Mouse (Mus musculus): ENCODE measurements around the gene Nr2f2. TPM values are rescaled to one million over a fixed set of nuclear protein-coding genes. Genes with fewer than 3 reads are reported as not detected.

Nr2f2 gene
- polyA plus RNA-seq, 1 experiment = 14.5 TPM

DNA sequence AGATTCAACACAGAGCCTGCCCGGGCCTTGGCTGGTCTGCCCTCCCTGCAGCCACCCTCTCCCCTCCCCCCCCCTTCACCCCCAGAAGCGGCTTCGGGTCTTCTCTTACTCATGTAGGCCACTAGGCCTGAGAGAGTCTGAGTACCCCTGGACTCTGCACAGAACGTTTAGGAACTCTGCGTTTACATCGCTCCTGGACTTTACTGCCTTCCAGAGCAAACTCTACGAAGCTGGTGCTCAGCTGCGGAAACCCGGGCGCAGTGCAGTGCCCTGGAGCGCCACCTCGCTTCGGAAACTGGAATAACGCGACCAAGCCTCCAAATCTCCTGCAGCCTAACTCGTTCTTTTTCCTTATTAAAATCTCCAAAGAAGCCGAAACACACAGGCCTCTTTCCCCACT is 31.7 kb downstream of the Nr2f2 start:
- no peak overlapping the region for H3K27ac ChIP-seq (replicated peaks; ENCODE audit: low read depth, low read length)
- H3K4me3 ChIP-seq (ENCODE audit: insufficient read depth, low read depth, low read length) = no peak overlapping the region

DNA sequence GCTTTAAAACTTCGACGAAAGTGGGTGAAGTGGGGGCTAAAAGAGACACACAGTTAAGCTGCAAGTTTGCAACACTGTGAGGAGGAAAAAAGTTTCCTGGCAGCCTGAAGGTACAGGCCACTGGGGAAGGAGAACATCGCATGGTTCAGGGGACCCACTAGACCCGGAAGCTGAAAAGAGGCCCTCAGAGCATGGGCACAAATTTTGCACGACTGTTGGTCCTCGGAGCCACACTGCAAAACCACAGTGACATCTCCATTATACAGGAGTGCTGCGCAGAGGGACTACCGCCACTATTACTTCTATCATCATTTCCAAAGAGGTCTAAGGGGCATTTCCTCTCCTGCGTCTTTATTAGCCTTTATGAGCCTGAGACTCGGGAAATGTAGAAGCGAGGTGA is 32.7 kb downstream of the Nr2f2 start:
- 0 out of 2 replicates have a peak, but pooled peaks cover 5% of the 10 kb centered on the region for H3K4me1 ChIP-seq (ENCODE audit: control insufficient read depth, insufficient read depth, insufficient read length, low read length)
- no peak overlapping the region for H3K27ac ChIP-seq (replicated peaks; ENCODE audit: low read depth, low read length)
- H3K4me3 ChIP-seq (ENCODE audit: insufficient read depth, low read depth, low read length) = no peak overlapping the region

More for the DNA sequence above, 31.7 kb downstream of the Nr2f2 start:
- 0 out of 2 replicates have a peak, but pooled peaks cover 5% of the 10 kb centered on the region for H3K4me1 ChIP-seq (ENCODE audit: control insufficient read depth, insufficient read depth, insufficient read length, low read length)

- Histone ChIP-seq H3K4me1 (ENCODE audit: control insufficient read depth, insufficient read depth, insufficient read length, low read length) (0 out of 2 replicates have a peak, but pooled peaks cover 5% of the 10 kb centered on the region), H3K27ac (replicated peaks; ENCODE audit: low read depth, low read length) (no peak overlapping the region), H3K4me3 (ENCODE audit: insufficient read depth, low read depth, low read length) (no peak overlapping the region)
Observed at GRCm38 (mm10) chr7:70332926-70333664, 33.4 kb downstream of the Nr2f2 start.

- H3K27ac ChIP-seq (replicated peaks; ENCODE audit: low read depth, low read length) = no peak overlapping the region
- 0 out of 2 replicates have a peak, but pooled peaks cover 5% of the 10 kb centered on the region for H3K4me1 ChIP-seq (ENCODE audit: control insufficient read depth, insufficient read depth, insufficient read length, low read length)
- peak overlapping the region; percentile 52 for H3K4me3 ChIP-seq (ENCODE audit: insufficient read depth, low read depth, low read length)
Observed at GRCm38 (mm10) chr7:70332064-70332850, 34.3 kb downstream of the Nr2f2 start.

- Histone ChIP-seq H3K4me3 (ENCODE audit: insufficient read depth, low read depth, low read length) (peak overlapping the region; percentile 52), H3K27ac (replicated peaks; ENCODE audit: low read depth, low read length) (no peak overlapping the region), H3K4me1 (ENCODE audit: control insufficient read depth, insufficient read depth, insufficient read length, low read length) (0 out of 2 replicates have a peak, but pooled peaks cover 5% of the 10 kb centered on the region)
Observed at GRCm38 (mm10) chr7:70331243-70332063, 35.1 kb downstream of the Nr2f2 start.

DNA sequence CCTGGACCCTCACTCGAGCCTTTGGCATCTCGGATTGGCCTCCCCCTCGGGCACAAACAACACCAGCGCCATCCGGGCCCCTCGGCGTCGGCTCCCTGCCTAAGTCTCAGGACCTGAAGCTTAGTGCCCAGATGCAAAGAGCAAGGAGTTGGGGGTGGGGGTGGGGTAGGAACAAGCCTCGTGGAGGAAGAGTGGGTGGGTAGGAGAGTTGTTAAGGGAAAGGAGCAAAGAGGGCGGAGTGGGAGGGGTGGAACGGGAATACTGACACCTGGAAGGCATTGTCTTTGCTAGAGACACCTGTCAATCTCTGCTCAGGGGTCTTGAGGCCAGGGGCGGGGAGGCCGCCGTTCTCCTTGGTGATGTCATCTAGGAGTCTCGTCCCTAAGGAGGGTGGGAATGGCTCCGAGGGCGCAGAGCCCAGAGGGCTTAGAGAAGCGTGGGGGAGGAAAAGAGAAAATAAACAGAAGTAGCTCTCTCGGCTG is 35.7 kb downstream of the Nr2f2 start:
- no peak overlapping the region for H3K27ac ChIP-seq (replicated peaks; ENCODE audit: low read depth, low read length)
- H3K4me1 ChIP-seq (ENCODE audit: control insufficient read depth, insufficient read depth, insufficient read length, low read length) = 0 out of 2 replicates have a peak, but pooled peaks cover 5% of the 10 kb centered on the region
- H3K4me3 ChIP-seq (ENCODE audit: insufficient read depth, low read depth, low read length) = peak overlapping the region; percentile 52

DNA sequence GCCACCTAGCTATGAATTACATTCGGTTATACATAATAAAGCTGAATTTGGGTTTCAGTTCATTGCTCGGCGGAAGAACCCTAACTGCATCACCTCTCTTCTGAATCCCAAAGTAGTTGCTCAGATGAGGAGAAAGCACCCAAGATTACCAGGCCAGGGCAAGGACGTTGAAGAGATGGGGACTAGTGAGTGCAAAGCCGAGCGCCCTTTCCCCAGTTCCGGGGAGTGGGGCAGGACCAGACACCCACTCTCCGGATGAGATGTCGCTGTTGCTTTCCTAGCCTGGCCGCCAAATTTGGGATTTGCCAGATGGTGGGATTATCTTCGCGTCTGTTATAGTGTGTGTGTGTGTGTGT is 36.4 kb downstream of the Nr2f2 start:
- no peak overlapping the region for H3K27ac ChIP-seq (replicated peaks; ENCODE audit: low read depth, low read length)
- H3K4me3 ChIP-seq (ENCODE audit: insufficient read depth, low read depth, low read length) = no peak overlapping the region
- H3K4me1 ChIP-seq (ENCODE audit: control insufficient read depth, insufficient read depth, insufficient read length, low read length) = 0 out of 2 replicates have a peak, but pooled peaks cover 5% of the 10 kb centered on the region

- H3K27ac ChIP-seq (replicated peaks; ENCODE audit: low read depth, low read length) = no peak overlapping the region
- H3K4me3 ChIP-seq (ENCODE audit: insufficient read depth, low read depth, low read length) = no peak overlapping the region
- 0 out of 2 replicates have a peak, but pooled peaks cover 5% of the 10 kb centered on the region for H3K4me1 ChIP-seq (ENCODE audit: control insufficient read depth, insufficient read depth, insufficient read length, low read length)
Observed at GRCm38 (mm10) chr7:70329521-70330206, 36.9 kb downstream of the Nr2f2 start.

- H3K4me3 ChIP-seq (ENCODE audit: insufficient read depth, low read depth, low read length) = no peak overlapping the region
- H3K27ac ChIP-seq (replicated peaks; ENCODE audit: low read depth, low read length) = no peak overlapping the region
- 0 out of 2 replicates have a peak, but pooled peaks cover 5% of the 10 kb centered on the region for H3K4me1 ChIP-seq (ENCODE audit: control insufficient read depth, insufficient read depth, insufficient read length, low read length)
Observed at GRCm38 (mm10) chr7:70329037-70329516, 37.5 kb downstream of the Nr2f2 start.

DNA sequence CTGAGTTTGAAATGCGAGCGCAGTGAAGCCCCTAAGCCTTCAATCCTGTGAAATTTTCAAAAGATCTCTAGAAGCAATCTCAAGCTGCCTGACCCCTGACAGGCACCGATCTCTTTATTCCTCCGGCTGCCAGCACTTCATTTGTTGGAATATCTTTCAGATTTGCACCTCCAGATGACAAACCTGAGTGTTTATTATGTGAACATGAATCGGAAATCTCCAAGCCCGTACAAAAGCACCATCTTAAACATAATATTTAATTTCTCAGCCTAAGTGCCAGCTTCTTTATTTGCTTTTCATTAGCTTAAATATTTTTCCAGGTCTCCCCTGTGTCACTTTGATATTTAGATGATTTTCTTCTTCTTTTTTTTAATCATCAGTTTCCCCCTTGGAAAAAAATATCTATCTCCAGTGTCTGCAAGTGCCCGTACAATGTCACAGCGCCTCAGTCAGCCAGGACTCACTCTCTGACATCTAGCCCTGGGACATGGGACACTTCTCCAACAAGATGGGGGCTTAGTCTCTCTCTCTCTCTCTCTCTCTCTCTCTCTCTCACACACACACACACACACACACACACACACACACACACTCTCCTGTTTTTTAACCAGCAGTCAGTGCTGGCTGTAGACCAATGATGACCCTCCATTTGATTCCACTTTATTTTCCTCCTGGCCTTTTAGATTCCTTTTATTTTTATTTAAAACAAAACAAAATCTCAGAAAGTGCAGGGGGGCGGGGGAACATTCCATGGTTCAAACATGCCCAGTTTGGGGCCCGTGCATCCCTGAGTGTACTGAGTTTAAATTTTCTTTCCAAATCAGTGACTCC is 38.1 kb downstream of the Nr2f2 start:
- H3K4me3 ChIP-seq (ENCODE audit: insufficient read depth, low read depth, low read length) = no peak overlapping the region
- H3K27ac ChIP-seq (replicated peaks; ENCODE audit: low read depth, low read length) = no peak overlapping the region
- 0 out of 2 replicates have a peak, but pooled peaks cover 5% of the 10 kb centered on the region for H3K4me1 ChIP-seq (ENCODE audit: control insufficient read depth, insufficient read depth, insufficient read length, low read length)

GRCm38 (mm10) chr7:70327191-70327590 is 39.3 kb downstream of the Nr2f2 start:
- Histone ChIP-seq H3K4me1 (ENCODE audit: control insufficient read depth, insufficient read depth, insufficient read length, low read length) (0 out of 2 replicates have a peak, but pooled peaks cover 5% of the 10 kb centered on the region), H3K27ac (replicated peaks; ENCODE audit: low read depth, low read length) (no peak overlapping the region), H3K4me3 (ENCODE audit: insufficient read depth, low read depth, low read length) (no peak overlapping the region)

DNA sequence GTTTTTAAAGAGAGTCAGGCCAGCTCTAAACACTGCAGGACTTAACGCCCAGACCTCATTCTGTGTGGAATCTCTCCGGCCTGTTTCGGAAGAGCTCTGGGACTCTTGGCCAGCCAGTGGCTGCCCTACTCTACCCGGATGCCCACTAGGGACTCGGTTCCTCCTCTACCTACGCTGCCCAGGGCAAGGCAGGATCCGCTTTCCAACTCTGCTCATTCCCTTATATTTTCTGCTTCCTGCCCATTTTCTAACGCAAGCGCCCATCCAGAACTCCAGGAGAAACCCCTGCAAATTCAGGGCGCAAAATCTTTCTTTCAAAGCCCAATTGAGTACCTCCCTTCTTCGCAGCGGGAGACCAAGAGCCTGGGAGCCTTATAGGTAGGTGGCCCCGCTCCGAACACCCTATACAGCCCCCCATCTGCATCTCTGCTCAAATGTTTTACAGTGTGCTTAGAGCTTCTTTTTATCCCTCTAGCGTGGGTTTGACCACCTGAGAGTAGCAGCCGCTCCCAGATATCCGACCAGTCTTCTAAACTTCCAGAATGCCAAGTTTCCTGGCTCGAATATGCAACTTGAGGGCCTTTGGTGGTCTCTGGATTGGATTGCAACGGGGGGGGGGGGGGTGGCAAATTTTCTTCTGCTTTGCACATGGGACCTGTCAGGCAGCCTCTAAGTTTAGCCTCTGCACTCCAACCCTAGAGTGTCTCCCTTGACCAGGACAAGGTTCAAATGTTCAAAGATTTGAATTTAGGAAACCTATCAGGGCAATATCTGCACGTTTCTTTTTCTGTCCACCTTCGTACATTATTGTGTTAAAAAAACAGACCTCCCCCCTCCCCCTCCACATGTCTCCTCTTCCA is 40.1 kb downstream of the Nr2f2 start:
- no peak overlapping the region for H3K27ac ChIP-seq (replicated peaks; ENCODE audit: low read depth, low read length)
- H3K4me1 ChIP-seq (ENCODE audit: control insufficient read depth, insufficient read depth, insufficient read length, low read length) = 0 out of 2 replicates have a peak, but pooled peaks cover 5% of the 10 kb centered on the region
- no peak overlapping the region for H3K4me3 ChIP-seq (ENCODE audit: insufficient read depth, low read depth, low read length)

DNA sequence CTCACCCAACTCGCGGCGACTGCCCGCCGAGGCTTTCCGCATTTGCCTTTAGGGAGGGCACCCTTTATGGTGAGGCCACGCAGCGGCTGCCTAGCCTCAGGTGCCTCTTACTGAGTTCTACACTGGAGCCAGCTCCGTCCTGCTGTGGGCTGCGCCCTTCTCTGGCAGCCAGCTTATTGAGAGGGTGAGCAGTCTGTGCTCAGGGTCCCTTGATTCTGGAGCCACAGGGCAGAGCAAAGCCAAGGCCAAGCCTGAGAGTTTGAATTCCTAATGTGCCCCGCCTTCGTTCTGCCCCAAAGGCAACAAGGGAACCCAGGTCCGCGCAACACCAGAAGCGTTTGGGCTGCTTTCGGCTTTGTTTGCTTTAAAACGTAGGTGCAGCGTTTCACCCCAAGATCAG is 41.2 kb downstream of the Nr2f2 start:
- Histone ChIP-seq H3K4me3 (ENCODE audit: insufficient read depth, low read depth, low read length) (no peak overlapping the region), H3K4me1 (ENCODE audit: control insufficient read depth, insufficient read depth, insufficient read length, low read length) (no peaks in the 10 kb centered on the region), H3K27ac (replicated peaks; ENCODE audit: low read depth, low read length) (no peak overlapping the region)

Data from brown adipose tissue, adult 24 weeks (tissue).